Mouse (Mus musculus) bone marrow, adult 2 months (tissue): ENCODE measurements at regions not wholly inside any gene's neighbourhood (a gene's known extent, or its start where the extent isn't known, plus 50 kb on each side); places are given as distances from the start of the nearest gene placed in this dataset.

Experiments used
- H3K27ac ChIP-seq: fragments of 200-500 bp; 2 replicates; pipeline ENCODE4 v1.5.1; 2012; ENCODE audit warnings: low read depth, mild to moderate bottlenecking, control low read depth, inconsistent platforms, low read length; ENCODE audit not compliant: control insufficient read depth, poor library complexity, insufficient read depth
- H3K4me1 ChIP-seq: fragments of 200-500 bp; 2 replicates; pipeline ENCODE4 v1.6.1; 2011; ENCODE audit warnings: low read length; ENCODE audit not compliant: control insufficient read depth, insufficient read depth
- H3K4me3 ChIP-seq: fragments of 200-500 bp; replicated peaks from 2 replicates; pipeline ENCODE3; 2011; ENCODE audit warnings: mild to moderate bottlenecking, low read depth, low read length, control low read depth; ENCODE audit not compliant: control insufficient read depth
- CTCF ChIP-seq: fragments of 200-500 bp; IDR thresholded peaks from 2 replicates; pipeline ENCODE4 v1.5.1; 2011; ENCODE audit warnings: low read length, control low read depth; ENCODE audit not compliant: control insufficient read depth, insufficient read depth
- POLR2A ChIP-seq: fragments of 200-500 bp; IDR thresholded peaks from 2 replicates; pipeline ENCODE4 v1.6.1; 2011; ENCODE audit warnings: low read depth, mild to moderate bottlenecking, control low read depth, low read length, borderline replicate concordance; ENCODE audit not compliant: control insufficient read depth
- WGBS: fragments of 180-500 bp; shearing (Covaris S2); methylation state at CpG from one replicate; pipeline ENCODE4 v1.1.7; 2018; 5-methylcytosine and 5-hydroxymethylcytosine counted together

GRCm38 (mm10) chr11:17386756-17387155, 129.4 kb downstream of the C1d start:
- H3K4me1 ChIP-seq = no peaks in the 10 kb centered on the region
- no peak for TF ChIP-seq POLR2A
- TF ChIP-seq CTCF = no peak
- WGBS = 68% methylated on average over 3 of the region's 3 CpGs

GRCm38 (mm10) chr11:17393832-17394231, 136.5 kb downstream of the C1d start:
- no peaks in the 10 kb centered on the region for H3K4me1 ChIP-seq
- WGBS = 84% methylated on average over 6 of the region's 6 CpGs
- H3K4me3 ChIP-seq = no peak overlapping the region
- H3K27ac ChIP-seq = no peak overlapping the region
- no peak for TF ChIP-seq CTCF
- TF ChIP-seq POLR2A = no peak

More at GRCm38 (mm10) chr11:17386756-17387155, 129.4 kb downstream of the C1d start:
- H3K4me3 ChIP-seq = no peak overlapping the region
- no peak overlapping the region for H3K27ac ChIP-seq

GRCm38 (mm10) chr11:17414531-17414930, 157.2 kb downstream of the C1d start:
- no peak for TF ChIP-seq POLR2A
- no peak for TF ChIP-seq CTCF
- Histone ChIP-seq H3K4me3 (no peak overlapping the region), H3K27ac (no peak overlapping the region), H3K4me1 (no peaks in the 10 kb centered on the region)
- WGBS = 67% methylated on average over 1 of the region's 1 CpGs

- Histone ChIP-seq H3K4me3 (no peak overlapping the region), H3K27ac (no peak overlapping the region), H3K4me1 (no peaks in the 10 kb centered on the region)
- no peak for TF ChIP-seq POLR2A
- no peak for TF ChIP-seq CTCF
- 62% methylated on average over 1 of the region's 1 CpGs for WGBS
Measured at GRCm38 (mm10) chr11:17415144-17415543, 157.8 kb downstream of the C1d start.

GRCm38 (mm10) chr11:17417656-17418289, 160.4 kb downstream of the C1d start:
- TF ChIP-seq CTCF (no peak), POLR2A (no peak)
- Histone ChIP-seq H3K4me3 (no peak overlapping the region), H3K27ac (no peak overlapping the region), H3K4me1 (no peaks in the 10 kb centered on the region)
- WGBS = 46% methylated on average over 4 of the region's 4 CpGs

- no peak overlapping the region for H3K27ac ChIP-seq
- H3K4me3 ChIP-seq = no peak overlapping the region
- no peak for TF ChIP-seq POLR2A
- TF ChIP-seq CTCF = no peak
- WGBS = 50% methylated on average over 4 of the region's 4 CpGs
- H3K4me1 ChIP-seq = no peaks in the 10 kb centered on the region
Measured at GRCm38 (mm10) chr11:17442133-17442532, 184.8 kb downstream of the C1d start.

- Histone ChIP-seq H3K4me1 (no peaks in the 10 kb centered on the region), H3K4me3 (no peak overlapping the region), H3K27ac (no peak overlapping the region)
- 83% methylated on average over 7 of the region's 7 CpGs for WGBS
- no peak for TF ChIP-seq CTCF
- no peak for TF ChIP-seq POLR2A
Measured at GRCm38 (mm10) chr11:17449289-17449688, 191.9 kb downstream of the C1d start.

- no peak overlapping the region for H3K4me3 ChIP-seq
- H3K4me1 ChIP-seq = no peaks in the 10 kb centered on the region
- WGBS = 77% methylated on average over 7 of the region's 7 CpGs
- TF ChIP-seq POLR2A (no peak), CTCF (no peak)
- no peak overlapping the region for H3K27ac ChIP-seq
Measured at GRCm38 (mm10) chr11:17450360-17451045, 193.1 kb downstream of the C1d start.
